Mouse (Mus musculus) midbrain, embryonic 16.5 days (tissue): ENCODE measurements around the gene Efna2. TPM values are rescaled to one million over a fixed set of nuclear protein-coding genes. Genes with fewer than 3 reads are reported as not detected.
A peak's percentile ranks its signal among the peaks of the same experiment; 100 is the strongest.

Experiments
- ATAC-seq: fragments of 200-750 bp; cut with Nextera tagmentation; 2 replicates; pipeline ENCODE4 v1.8.0; 2017; ENCODE audit warnings: moderate TSS enrichment
- H3K27ac ChIP-seq: fragments of 300-500 bp; sonication (generic); 2 replicates; pipeline ENCODE4 v1.5.1; 2014; ENCODE audit warnings: mild to moderate bottlenecking, low read length, mixed read lengths
- H3K27me3 ChIP-seq: fragments of 300-500 bp; sonication (generic); 2 replicates; pipeline ENCODE4 v1.6.1; 2014; ENCODE audit warnings: low read depth, low read length, mixed read lengths; ENCODE audit not compliant: control insufficient read depth, insufficient read depth
- H3K36me3 ChIP-seq: fragments of 300-500 bp; sonication (generic); 2 replicates; pipeline ENCODE4 v1.6.1; 2014; ENCODE audit warnings: mild to moderate bottlenecking, low read length, moderate library complexity, mixed read lengths; ENCODE audit not compliant: control insufficient read depth, insufficient read depth
- H3K4me1 ChIP-seq: fragments of 300-500 bp; sonication (generic); 2 replicates; pipeline ENCODE4 v1.6.1; 2014; ENCODE audit warnings: mild to moderate bottlenecking, low read length, mixed read lengths; ENCODE audit not compliant: control insufficient read depth, insufficient read depth
- H3K4me2 ChIP-seq: fragments of 300-500 bp; sonication (generic); 2 replicates; pipeline ENCODE4 v1.6.1; 2014; ENCODE audit warnings: mild to moderate bottlenecking, low read length, mixed read lengths
- H3K4me3 ChIP-seq: fragments of 300-500 bp; sonication (generic); 2 replicates; pipeline ENCODE4 v1.5.1; 2014; ENCODE audit warnings: low read depth, mild to moderate bottlenecking, low read length, moderate library complexity, mixed read lengths
- H3K9ac ChIP-seq: fragments of 300-500 bp; sonication (generic); 2 replicates; pipeline ENCODE4 v1.6.1; 2014; ENCODE audit warnings: low read depth, low read length, mixed read lengths
- H3K9me3 ChIP-seq: fragments of 300-500 bp; sonication (generic); replicated peaks from 2 replicates; pipeline ENCODE4 v1.6.1; 2014; ENCODE audit warnings: mild to moderate bottlenecking, low read length, mixed read lengths; ENCODE audit not compliant: control insufficient read depth, poor library complexity, severe bottlenecking
- WGBS: fragments of 180-500 bp; shearing (Covaris S2); extraction: QIAGEN DNeasy Blood & Tissue Kit; methylation state at CpG from one replicate; pipeline ENCODE4 v1.1.7; 2014; 5-methylcytosine and 5-hydroxymethylcytosine counted together
- polyA plus RNA-seq: library from polyadenylated mRNA; unstranded; fragments of >200 nt; fragmentation: Nextera tagmentation; extraction: Ambion mirVana; gene quantifications from 2 replicates; pipeline ENCODE4 v1.2.1, GENCODE M21; 2015

Efna2 gene
- polyA plus RNA-seq, 1 experiment from 2014 or later = 43.3 TPM

DNA sequence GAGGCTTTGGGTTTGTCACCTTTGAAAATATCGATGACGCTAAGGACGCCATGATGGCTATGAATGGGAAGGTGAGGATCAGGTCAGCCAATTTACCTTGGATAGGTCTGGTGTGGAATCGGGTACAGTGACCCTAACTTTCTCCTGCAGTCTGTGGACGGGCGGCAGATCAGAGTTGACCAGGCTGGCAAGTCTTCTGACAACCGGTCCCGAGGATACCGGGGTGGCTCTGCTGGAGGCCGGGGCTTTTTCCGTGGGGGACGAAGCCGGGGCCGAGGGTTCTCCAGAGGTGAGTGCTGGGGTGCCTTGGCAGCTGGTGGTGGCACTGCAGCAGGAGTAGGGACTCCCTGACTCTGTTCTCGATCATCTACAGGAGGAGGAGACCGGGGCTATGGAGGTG is 9.2 kb upstream of the Efna2 start:
- 96% methylated on average over 16 of the region's 16 CpGs for WGBS
- no peak overlapping the region for H3K4me2 ChIP-seq
- no peak overlapping the region for H3K27ac ChIP-seq
- H3K9me3 ChIP-seq = no peaks in the 10 kb centered on the region
- H3K4me3 ChIP-seq = no peak overlapping the region
- no peak for ATAC-seq
- H3K4me1 ChIP-seq = peaks cover 45% of the 10 kb centered on the region
- H3K27me3 ChIP-seq = no peaks in the 10 kb centered on the region
- H3K9ac ChIP-seq = no peak overlapping the region
- peaks cover 19% of the 10 kb centered on the region for H3K36me3 ChIP-seq

DNA sequence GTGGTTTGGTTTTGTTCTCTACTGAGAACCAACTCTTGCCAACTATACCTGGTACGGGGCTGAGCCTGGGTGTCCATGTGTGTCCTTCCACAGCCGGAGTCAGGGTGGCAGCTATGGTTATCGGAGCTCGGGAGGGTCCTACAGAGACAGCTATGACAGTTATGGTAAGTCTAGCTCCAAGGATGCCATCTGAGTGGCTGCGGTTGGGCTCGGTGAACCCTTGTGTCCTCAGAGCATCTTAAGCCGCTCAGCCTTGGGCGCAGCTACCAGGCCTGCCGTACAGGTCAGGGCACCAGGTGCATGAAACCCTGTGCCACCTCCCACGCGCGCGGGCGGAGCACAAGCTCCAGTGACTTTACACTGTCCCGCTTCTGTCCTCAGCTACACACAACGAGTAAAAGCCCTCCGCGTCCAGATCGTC is 8.7 kb upstream of the Efna2 start:
- Histone ChIP-seq H3K4me3 (no peak overlapping the region), H3K27me3 (no peaks in the 10 kb centered on the region), H3K4me1 (peaks cover 40% of the 10 kb centered on the region), H3K9me3 (no peaks in the 10 kb centered on the region), H3K27ac (no peak overlapping the region), H3K4me2 (no peak overlapping the region), H3K36me3 (peaks cover 19% of the 10 kb centered on the region), H3K9ac (no peak overlapping the region)
- 95% methylated on average over 19 of the region's 19 CpGs for WGBS
- no peak for ATAC-seq

GRCm38 (mm10) chr10:80171252-80171651 is 8.0 kb upstream of the Efna2 start:
- Histone ChIP-seq H3K4me1 (peaks cover 36% of the 10 kb centered on the region), H3K4me3 (no peak overlapping the region), H3K27ac (no peak overlapping the region), H3K9me3 (no peaks in the 10 kb centered on the region), H3K9ac (no peak overlapping the region), H3K36me3 (peaks cover 19% of the 10 kb centered on the region), H3K27me3 (no peaks in the 10 kb centered on the region), H3K4me2 (no peak overlapping the region)
- 88% methylated on average over 15 of the region's 15 CpGs for WGBS
- no peak for ATAC-seq

GRCm38 (mm10) chr10:80171760-80172526 is 7.3 kb upstream of the Efna2 start:
- Histone ChIP-seq H3K4me2 (peak overlapping the region; percentile 63), H3K9me3 (no peaks in the 10 kb centered on the region), H3K27ac (peak overlapping the region; percentile 84), H3K4me3 (no peak overlapping the region), H3K9ac (peak overlapping the region; percentile 65), H3K4me1 (peaks cover 33% of the 10 kb centered on the region), H3K36me3 (peaks cover 19% of the 10 kb centered on the region), H3K27me3 (no peaks in the 10 kb centered on the region)
- 83% methylated on average over 45 of the region's 45 CpGs for WGBS
- ATAC-seq = no peak

DNA sequence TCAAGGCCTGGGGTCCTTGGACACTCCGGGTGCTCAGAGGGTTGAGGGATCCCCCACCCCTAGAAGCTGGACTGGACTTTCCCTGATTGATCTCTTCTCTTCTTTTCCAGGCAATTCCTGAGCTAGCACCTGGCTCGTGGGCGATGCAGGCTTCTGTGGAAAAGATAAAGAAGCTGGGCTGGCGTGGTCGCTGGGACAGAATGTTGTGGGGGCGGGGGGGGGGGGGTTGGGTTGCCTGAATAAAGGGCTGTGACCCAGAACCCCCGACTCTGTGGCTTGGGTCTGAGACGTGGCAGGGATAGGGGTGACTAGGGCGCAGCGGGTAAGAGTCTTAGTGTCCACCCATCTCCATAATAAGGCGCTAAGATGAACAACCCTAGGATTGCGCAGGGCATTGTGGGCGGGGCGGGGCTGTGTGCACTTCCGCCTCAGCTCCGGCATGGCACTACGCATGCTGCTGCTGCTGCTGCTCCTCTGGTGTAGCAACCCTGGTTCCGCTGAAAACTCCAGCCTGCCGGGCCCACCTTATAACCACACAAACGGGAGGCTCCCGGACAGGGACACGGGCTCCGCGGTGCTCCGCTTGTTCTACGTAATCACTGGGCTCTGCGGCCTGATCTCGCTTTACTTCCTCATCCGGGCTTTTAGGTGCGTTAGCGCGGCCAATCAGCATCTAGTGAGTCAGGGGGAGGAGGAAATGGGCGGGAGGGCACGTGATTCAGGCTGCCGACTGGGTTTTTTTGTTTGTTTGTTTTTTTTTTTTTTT is 6.6 kb upstream of the Efna2 start, which contains the start of gene 1600002K03Rik:
TSS of gene 1600002K03Rik (plus strand) at position 418 of the 766 bp plus-strand sequence.
- H3K4me2 ChIP-seq = peak within 1 kb of the TSS; percentile 63
- peaks cover 30% of the 10 kb centered on the region for H3K4me1 ChIP-seq
- peak within 1 kb of the TSS; percentile 65 for H3K9ac ChIP-seq
- no peaks in the 10 kb centered on the region for H3K27me3 ChIP-seq
- peak; percentile 72 for ATAC-seq
- H3K27ac ChIP-seq = peak within 1 kb of the TSS; percentile 84
- peak within 1 kb of the TSS; percentile 46 for H3K4me3 ChIP-seq
- no peaks in the 10 kb centered on the region for H3K9me3 ChIP-seq
- peaks cover 19% of the 10 kb centered on the region for H3K36me3 ChIP-seq
- WGBS = 9% methylated on average over 35 of the region's 35 CpGs

GRCm38 (mm10) chr10:80173358-80173757 is 5.9 kb upstream of the Efna2 start:
- H3K9me3 ChIP-seq = no peaks in the 10 kb centered on the region
- peak overlapping the region; percentile 62 for H3K9ac ChIP-seq
- no peak for ATAC-seq
- H3K4me1 ChIP-seq = peaks cover 32% of the 10 kb centered on the region
- 14% methylated on average over 11 of the region's 11 CpGs for WGBS
- peak overlapping the region; percentile 84 for H3K27ac ChIP-seq
- H3K4me3 ChIP-seq = peak overlapping the region; percentile 46
- H3K36me3 ChIP-seq = peaks cover 19% of the 10 kb centered on the region
- H3K4me2 ChIP-seq = peak overlapping the region; percentile 63
- no peaks in the 10 kb centered on the region for H3K27me3 ChIP-seq

- H3K27me3 ChIP-seq = no peaks in the 10 kb centered on the region
- H3K4me2 ChIP-seq = no peak overlapping the region
- H3K9ac ChIP-seq = 0 out of 2 replicates have a peak overlapping the region, but pooled peaks have one; percentile 32
- ATAC-seq = no peak
- H3K4me1 ChIP-seq = peaks cover 25% of the 10 kb centered on the region
- no peaks in the 10 kb centered on the region for H3K9me3 ChIP-seq
- no peak overlapping the region for H3K27ac ChIP-seq
- WGBS = 86% methylated on average over 10 of the region's 10 CpGs
- no peak overlapping the region for H3K4me3 ChIP-seq
- H3K36me3 ChIP-seq = peaks cover 19% of the 10 kb centered on the region
Observed at GRCm38 (mm10) chr10:80173955-80174640, 5.2 kb upstream of the Efna2 start.

GRCm38 (mm10) chr10:80174705-80175104 is 4.6 kb upstream of the Efna2 start:
- no peak overlapping the region for H3K4me3 ChIP-seq
- no peaks in the 10 kb centered on the region for H3K27me3 ChIP-seq
- H3K27ac ChIP-seq = no peak overlapping the region
- ATAC-seq = no peak
- peaks cover 20% of the 10 kb centered on the region for H3K4me1 ChIP-seq
- 38% methylated on average over 2 of the region's 2 CpGs for WGBS
- H3K9ac ChIP-seq = 0 out of 2 replicates have a peak overlapping the region, but pooled peaks have one; percentile 32
- H3K36me3 ChIP-seq = peaks cover 19% of the 10 kb centered on the region
- H3K4me2 ChIP-seq = no peak overlapping the region
- no peaks in the 10 kb centered on the region for H3K9me3 ChIP-seq
